Mouse (Mus musculus) hindbrain, embryonic 10.5 days (tissue): Measurements from ENCODE around the gene Helt. TPM values are rescaled to one million over a fixed set of nuclear protein-coding genes. Genes with fewer than 3 reads are reported as not detected.

ENCODE experiments used
- DNase-seq: peaks from one replicate; pipeline ENCODE4 v3.0.0-alpha.2; 2017; ENCODE audit warnings: low spot score
- H3K27ac ChIP-seq: fragments of 300-500 bp; sonication (generic); 2 replicates; pipeline ENCODE4 v1.5.1; 2016; ENCODE audit warnings: mild to moderate bottlenecking, moderate library complexity
- H3K27me3 ChIP-seq: fragments of 300-500 bp; sonication (generic); 2 replicates; pipeline ENCODE4 v1.6.1; 2016; ENCODE audit warnings: mild to moderate bottlenecking; ENCODE audit not compliant: poor library complexity, insufficient read depth, severe bottlenecking
- H3K36me3 ChIP-seq: fragments of 300-500 bp; sonication (generic); 2 replicates; pipeline ENCODE4 v1.6.1; 2016; ENCODE audit warnings: mild to moderate bottlenecking, moderate library complexity
- H3K4me1 ChIP-seq: fragments of 300-500 bp; sonication (generic); replicated peaks from 2 replicates; pipeline ENCODE4 v1.6.1; 2016; ENCODE audit warnings: mild to moderate bottlenecking
- H3K4me3 ChIP-seq: fragments of 300-500 bp; sonication (generic); 2 replicates; pipeline ENCODE4 v1.5.1; 2016; ENCODE audit warnings: mild to moderate bottlenecking, moderate library complexity
- H3K9me3 ChIP-seq: fragments of 300-500 bp; sonication (generic); 2 replicates; pipeline ENCODE4 v1.6.1; 2016; ENCODE audit warnings: mild to moderate bottlenecking, moderate library complexity
- WGBS: fragments of 180-500 bp; shearing (Covaris S2); methylation state at CpG from one replicate; pipeline ENCODE4 v1.1.7; 2016; 5-methylcytosine and 5-hydroxymethylcytosine counted together
- polyA plus RNA-seq: library from polyadenylated mRNA; unstranded; fragments of >200 nt; fragmentation: Nextera tagmentation; extraction: Ambion mirVana; gene quantifications from 2 replicates; pipeline ENCODE4 v1.2.1, GENCODE M21; 2016

Helt gene
- polyA plus RNA-seq, 1 experiment from 2014 or later: 0.41 TPM

DNA sequence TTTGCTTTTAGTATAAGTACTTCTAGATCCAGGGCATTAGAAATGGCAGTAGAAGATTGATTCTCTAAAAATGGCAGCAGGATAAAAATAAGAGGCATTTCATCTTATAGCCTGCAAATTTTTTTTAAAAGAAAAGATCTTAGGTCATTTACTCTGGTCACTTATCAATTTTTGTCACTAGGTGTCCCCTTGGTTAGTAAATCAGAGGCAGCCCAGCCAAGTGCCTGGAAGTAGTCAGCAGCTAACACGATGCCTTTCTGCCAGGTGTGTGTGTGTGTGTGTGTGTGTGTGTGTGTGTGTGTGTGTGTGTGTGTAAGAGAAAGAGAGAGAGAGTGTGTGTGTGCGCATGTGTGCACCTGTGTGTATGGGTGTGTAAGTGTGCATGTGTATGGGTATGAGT is 28.4 kb upstream of the Helt start:
- no peaks in the 10 kb centered on the region for H3K4me1 ChIP-seq
- H3K4me3 ChIP-seq: no peak overlapping the region
- DNase-seq: no peak
- H3K9me3 ChIP-seq: peaks cover 8% of the 10 kb centered on the region; the same call in 1 of the 2 replicates
- H3K27me3 ChIP-seq: no peaks in the 10 kb centered on the region
- WGBS: 80% methylated on average over 2 of the region's 2 CpGs
- no peak overlapping the region for H3K27ac ChIP-seq
- H3K36me3 ChIP-seq: no peaks in the 10 kb centered on the region

DNA sequence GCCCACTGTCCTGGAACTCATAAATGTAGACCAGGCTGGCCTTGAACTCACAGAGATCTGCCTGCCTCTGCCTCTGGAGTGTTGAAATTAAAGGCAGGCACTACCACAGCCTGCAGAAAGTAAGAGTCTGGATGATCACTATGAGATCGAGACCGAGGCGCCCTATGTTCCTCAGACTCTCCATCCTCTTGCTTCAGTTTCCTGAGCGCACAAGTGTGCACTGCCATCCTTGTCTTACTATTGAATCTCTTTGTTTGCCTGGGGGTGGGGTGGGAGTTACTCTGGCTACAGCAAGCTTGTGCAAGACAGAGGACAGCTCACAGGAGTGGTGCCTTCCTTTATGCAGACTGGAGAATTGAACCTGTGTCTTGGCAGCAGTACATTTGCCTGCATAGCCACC is 27.9 kb upstream of the Helt start:
- H3K4me1 ChIP-seq: no peaks in the 10 kb centered on the region
- H3K4me3 ChIP-seq: no peak overlapping the region
- H3K9me3 ChIP-seq: peaks cover 8% of the 10 kb centered on the region; the same call in 1 of the 2 replicates
- no peak for DNase-seq
- no peak overlapping the region for H3K27ac ChIP-seq
- no peaks in the 10 kb centered on the region for H3K36me3 ChIP-seq
- WGBS: 95% methylated on average over 4 of the region's 4 CpGs
- H3K27me3 ChIP-seq: no peaks in the 10 kb centered on the region

DNA sequence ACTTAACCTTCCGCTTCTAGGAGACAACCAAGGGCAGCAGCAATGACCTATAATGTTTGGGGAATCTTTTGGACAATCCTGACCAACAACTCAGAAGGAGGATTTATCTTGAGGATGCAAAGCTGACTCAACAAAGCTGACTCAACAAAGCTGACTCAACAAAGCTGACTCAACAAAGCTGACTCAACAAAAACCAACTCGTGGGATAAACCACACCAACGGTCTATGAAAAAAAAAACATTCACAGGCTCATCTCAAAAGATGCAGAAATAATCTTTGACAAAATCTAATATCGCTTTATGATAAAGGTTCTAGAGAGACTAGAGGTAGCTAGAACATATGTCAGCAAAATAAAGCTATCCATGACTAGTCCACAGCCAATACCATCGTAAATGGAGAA is 24.3 kb upstream of the Helt start:
- 90% methylated on average over 5 of the region's 5 CpGs for WGBS

GRCm38 (mm10) chr8:46317161-46317560 is 22.7 kb upstream of the Helt start:
- no peaks in the 10 kb centered on the region for H3K36me3 ChIP-seq
- no peaks in the 10 kb centered on the region for H3K9me3 ChIP-seq
- H3K4me3 ChIP-seq: no peak overlapping the region
- H3K27me3 ChIP-seq: no peaks in the 10 kb centered on the region
- H3K4me1 ChIP-seq: no peaks in the 10 kb centered on the region
- DNase-seq: no peak
- no peak overlapping the region for H3K27ac ChIP-seq
- 70% methylated on average over 7 of the region's 7 CpGs for WGBS

More for the DNA sequence above, 24.3 kb upstream of the Helt start:
- Histone ChIP-seq H3K4me3 (no peak overlapping the region), H3K9me3 (no peaks in the 10 kb centered on the region), H3K36me3 (no peaks in the 10 kb centered on the region), H3K27ac (no peak overlapping the region), H3K4me1 (no peaks in the 10 kb centered on the region), H3K27me3 (no peaks in the 10 kb centered on the region)
- DNase-seq: no peak

GRCm38 (mm10) chr8:46313798-46314197 is 19.3 kb upstream of the Helt start:
- no peak for DNase-seq
- no peaks in the 10 kb centered on the region for H3K36me3 ChIP-seq
- H3K9me3 ChIP-seq: no peaks in the 10 kb centered on the region
- 83% methylated on average over 3 of the region's 3 CpGs for WGBS
- H3K27ac ChIP-seq: no peak overlapping the region
- peaks cover 19% of the 10 kb centered on the region for H3K27me3 ChIP-seq
- H3K4me3 ChIP-seq: no peak overlapping the region
- H3K4me1 ChIP-seq: no peaks in the 10 kb centered on the region

DNA sequence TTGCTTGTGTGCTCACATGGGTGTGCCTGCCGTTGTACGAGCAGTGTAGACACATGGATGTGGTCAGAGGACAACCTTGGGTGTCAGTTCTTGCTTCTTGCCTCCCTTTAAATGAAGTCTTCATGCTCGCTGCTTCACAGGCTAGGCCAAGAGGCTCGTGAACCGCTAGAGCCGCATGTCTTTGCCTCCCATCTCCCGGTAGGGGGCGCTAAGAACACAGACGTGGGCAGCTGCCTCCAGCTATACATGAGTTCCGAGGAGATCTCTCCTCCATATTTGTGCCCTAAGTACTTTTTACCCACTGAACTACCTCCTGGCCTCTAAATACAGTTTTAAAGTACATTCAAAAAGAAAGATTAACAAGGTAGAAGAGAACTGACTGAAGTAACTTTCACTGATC is 16.7 kb upstream of the Helt start:
- 9% methylated on average over 10 of the region's 10 CpGs for WGBS
- no peaks in the 10 kb centered on the region for H3K4me1 ChIP-seq
- no peaks in the 10 kb centered on the region for H3K9me3 ChIP-seq
- no peak overlapping the region for H3K27ac ChIP-seq
- no peaks in the 10 kb centered on the region for H3K36me3 ChIP-seq
- no peak overlapping the region for H3K4me3 ChIP-seq
- H3K27me3 ChIP-seq: peaks cover 38% of the 10 kb centered on the region
- peak; percentile 79 for DNase-seq

GRCm38 (mm10) chr8:46308189-46308588 is 13.7 kb upstream of the Helt start:
- H3K4me1 ChIP-seq: no peaks in the 10 kb centered on the region
- H3K9me3 ChIP-seq: no peaks in the 10 kb centered on the region
- WGBS: 80% methylated on average over 2 of the region's 2 CpGs
- no peak overlapping the region for H3K4me3 ChIP-seq
- DNase-seq: no peak
- H3K36me3 ChIP-seq: no peaks in the 10 kb centered on the region
- H3K27me3 ChIP-seq: peaks cover 62% of the 10 kb centered on the region
- H3K27ac ChIP-seq: no peak overlapping the region

- no peak overlapping the region for H3K4me3 ChIP-seq
- no peaks in the 10 kb centered on the region for H3K9me3 ChIP-seq
- H3K4me1 ChIP-seq: no peaks in the 10 kb centered on the region
- peaks cover 80% of the 10 kb centered on the region for H3K27me3 ChIP-seq
- DNase-seq: no peak
- H3K27ac ChIP-seq: no peak overlapping the region
- H3K36me3 ChIP-seq: no peaks in the 10 kb centered on the region
- 10% methylated on average over 9 of the region's 9 CpGs for WGBS
Observed at GRCm38 (mm10) chr8:46305733-46306349, 11.4 kb upstream of the Helt start.

DNA sequence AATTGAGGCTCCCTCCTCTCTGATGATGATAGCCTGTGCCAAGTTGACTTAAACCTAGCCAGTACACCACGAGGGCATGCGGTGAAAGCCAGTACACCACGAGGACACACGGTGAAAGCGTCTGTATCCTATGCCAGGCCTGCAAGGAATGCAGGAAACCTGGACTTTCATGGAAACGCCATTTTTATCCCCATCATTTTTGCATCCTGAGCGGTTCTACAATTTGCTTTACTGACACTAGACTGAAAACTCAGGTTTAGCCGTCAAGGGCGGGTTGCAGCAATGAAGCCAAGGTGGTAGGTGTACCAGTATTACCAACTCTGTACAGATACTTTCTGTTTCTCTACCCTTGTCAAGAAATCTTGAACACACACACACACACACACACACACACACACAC is 7.7 kb upstream of the Helt start:
- no peaks in the 10 kb centered on the region for H3K36me3 ChIP-seq
- no peak overlapping the region for H3K27ac ChIP-seq
- H3K9me3 ChIP-seq: no peaks in the 10 kb centered on the region
- H3K4me3 ChIP-seq: no peak overlapping the region
- peaks cover 89% of the 10 kb centered on the region for H3K27me3 ChIP-seq
- H3K4me1 ChIP-seq: no peaks in the 10 kb centered on the region
- DNase-seq: no peak
- 93% methylated on average over 9 of the region's 9 CpGs for WGBS

- Histone ChIP-seq H3K27ac (no peak overlapping the region), H3K4me1 (peaks cover 18% of the 10 kb centered on the region), H3K9me3 (no peaks in the 10 kb centered on the region), H3K36me3 (no peaks in the 10 kb centered on the region), H3K27me3 (peaks cover 96% of the 10 kb centered on the region), H3K4me3 (no peak overlapping the region)
- no peak for DNase-seq
- 31% methylated on average over 7 of the region's 7 CpGs for WGBS
Observed at GRCm38 (mm10) chr8:46298847-46299246, 4.4 kb upstream of the Helt start.

DNA sequence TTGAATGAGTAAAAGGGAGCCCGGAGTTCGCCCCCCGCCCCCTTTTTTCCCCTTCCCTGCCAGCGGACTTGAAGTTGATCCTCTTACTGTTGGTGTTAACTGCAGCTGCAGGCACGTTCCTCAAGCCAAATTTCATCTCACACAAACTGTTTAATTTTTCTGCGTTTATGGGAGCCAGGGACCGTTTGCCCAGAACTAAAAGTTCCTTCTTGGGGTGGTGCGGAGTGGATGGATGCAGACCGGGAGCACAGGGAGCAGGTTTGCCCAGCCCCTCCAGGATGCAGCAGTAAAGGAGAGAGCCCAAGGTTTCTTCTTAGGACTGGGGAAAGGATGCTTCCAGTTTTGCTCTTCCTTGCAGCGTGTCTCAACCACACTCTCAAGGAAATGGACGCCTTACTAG is 2.1 kb upstream of the Helt start:
- no peak overlapping the region for H3K27ac ChIP-seq
- DNase-seq: peak; percentile 12
- peaks cover 30% of the 10 kb centered on the region for H3K4me1 ChIP-seq
- no peak overlapping the region for H3K4me3 ChIP-seq
- H3K9me3 ChIP-seq: no peaks in the 10 kb centered on the region
- 1% methylated on average over 11 of the region's 11 CpGs for WGBS
- peaks cover 98% of the 10 kb centered on the region for H3K27me3 ChIP-seq
- H3K36me3 ChIP-seq: no peaks in the 10 kb centered on the region

GRCm38 (mm10) chr8:46295951-46296350 is 1.5 kb upstream of the Helt start:
- WGBS: 1% methylated on average over 8 of the region's 8 CpGs
- H3K27ac ChIP-seq: no peak overlapping the region
- H3K9me3 ChIP-seq: no peaks in the 10 kb centered on the region
- peaks cover 36% of the 10 kb centered on the region for H3K4me1 ChIP-seq
- H3K36me3 ChIP-seq: no peaks in the 10 kb centered on the region
- no peak overlapping the region for H3K4me3 ChIP-seq
- DNase-seq: peak; percentile 18
- H3K27me3 ChIP-seq: peaks cover 98% of the 10 kb centered on the region

DNA sequence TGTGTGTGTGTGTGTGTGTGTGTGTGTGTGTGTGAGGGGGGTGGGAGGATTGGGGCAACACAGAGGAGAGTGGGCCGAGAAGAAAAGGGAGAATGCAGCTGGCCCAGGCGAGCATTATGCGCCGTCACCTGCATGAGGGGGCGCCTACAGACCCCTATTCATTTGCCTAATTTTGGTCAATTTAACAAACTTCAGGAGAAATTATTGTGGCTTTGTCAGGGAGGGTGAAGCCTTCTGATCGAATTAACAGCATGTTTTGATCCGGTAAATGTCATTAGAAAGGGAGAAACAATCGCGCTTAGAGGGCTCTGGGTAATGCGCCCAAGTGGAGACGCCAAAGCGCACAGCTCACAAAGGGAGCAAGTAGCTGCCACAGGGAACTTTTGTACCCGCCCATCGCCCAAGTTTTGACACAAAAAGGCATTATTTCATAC is 647 bp upstream of the Helt start:
- Histone ChIP-seq H3K36me3 (no peaks in the 10 kb centered on the region), H3K4me1 (peaks cover 43% of the 10 kb centered on the region), H3K4me3 (0 out of 2 replicates have a peak overlapping the region, but pooled peaks have one; percentile 31), H3K27me3 (peaks cover 98% of the 10 kb centered on the region), H3K27ac (no peak overlapping the region), H3K9me3 (no peaks in the 10 kb centered on the region)
- WGBS: under 1% methylated on average over 14 of the region's 14 CpGs
- peak; percentile 21 for DNase-seq

- Histone ChIP-seq H3K4me1 (peaks cover 54% of the 10 kb centered on the region), H3K9me3 (no peaks in the 10 kb centered on the region), H3K27ac (no peak overlapping the region), H3K27me3 (peaks cover 100% of the 10 kb centered on the region), H3K4me3 (0 out of 2 replicates have a peak overlapping the region, but pooled peaks have one; percentile 31), H3K36me3 (no peaks in the 10 kb centered on the region)
- under 1% methylated on average over 16 of the region's 16 CpGs for WGBS
- no peak for DNase-seq
Observed at GRCm38 (mm10) chr8:46293741-46294151, 725 bp downstream of the Helt start.
